Mouse (Mus musculus) liver, embryonic 15.5 days (tissue): ENCODE measurements around the gene 4930404H24Rik. TPM values are rescaled to one million over a fixed set of nuclear protein-coding genes. Genes with fewer than 3 reads are reported as not detected.
"Not testable (repeated sequence)": the region's sequence is repeated elsewhere in the genome, so short reads cannot be mapped to it uniquely, and the experiment has no call there.

Experiments
- ATAC-seq: fragments of 200-750 bp; cut with Nextera tagmentation; 2 replicates; pipeline ENCODE4 v1.8.0; 2017; ENCODE audit warnings: moderate number of reproducible peaks, mild to moderate bottlenecking, moderate library complexity; ENCODE audit not compliant: insufficient read depth
- H3K27ac ChIP-seq: fragments of 300-500 bp; sonication (generic); replicated peaks from 2 replicates; pipeline ENCODE4 v1.5.1; 2015; ENCODE audit warnings: mild to moderate bottlenecking, inconsistent platforms
- H3K27me3 ChIP-seq: fragments of 300-500 bp; sonication (generic); 2 replicates; pipeline ENCODE4 v1.6.1; 2015; ENCODE audit warnings: mild to moderate bottlenecking, inconsistent platforms
- H3K36me3 ChIP-seq: fragments of 300-500 bp; sonication (generic); replicated peaks from 2 replicates; pipeline ENCODE4 v1.6.1; 2015; ENCODE audit warnings: moderate library complexity, mild to moderate bottlenecking, inconsistent platforms
- H3K4me1 ChIP-seq: fragments of 300-500 bp; sonication (generic); replicated peaks from 2 replicates; pipeline ENCODE4 v1.6.1; 2015; ENCODE audit warnings: inconsistent platforms
- H3K4me2 ChIP-seq: fragments of 300-500 bp; sonication (generic); 2 replicates; pipeline ENCODE4 v1.6.1; 2015; ENCODE audit warnings: moderate library complexity, mild to moderate bottlenecking, inconsistent platforms
- H3K4me3 ChIP-seq: fragments of 300-500 bp; sonication (generic); replicated peaks from 2 replicates; pipeline ENCODE4 v1.5.1; 2015; ENCODE audit warnings: mild to moderate bottlenecking, inconsistent platforms
- H3K9ac ChIP-seq: fragments of 300-500 bp; sonication (generic); 2 replicates; pipeline ENCODE4 v1.6.1; 2015; ENCODE audit warnings: moderate library complexity, mild to moderate bottlenecking, inconsistent platforms
- H3K9me3 ChIP-seq: fragments of 300-500 bp; sonication (generic); replicated peaks from 2 replicates; pipeline ENCODE4 v1.6.1; 2016; ENCODE audit warnings: inconsistent platforms
- WGBS: fragments of 180-500 bp; shearing (Covaris S2); methylation state at CpG from one replicate; pipeline ENCODE4 v1.1.7; 2015; ENCODE audit warnings: mixed read lengths; ENCODE audit not compliant: insufficient replicate concordance; 5-methylcytosine and 5-hydroxymethylcytosine counted together
- polyA plus RNA-seq: library from polyadenylated mRNA; unstranded; fragments of >200 nt; fragmentation: Nextera tagmentation; extraction: Ambion mirVana; gene quantifications from 2 replicates; pipeline ENCODE4 v1.2.1, GENCODE M21; 2015

4930404H24Rik gene
- polyA plus RNA-seq, 1 experiment from 2014 or later, result not detected

DNA sequence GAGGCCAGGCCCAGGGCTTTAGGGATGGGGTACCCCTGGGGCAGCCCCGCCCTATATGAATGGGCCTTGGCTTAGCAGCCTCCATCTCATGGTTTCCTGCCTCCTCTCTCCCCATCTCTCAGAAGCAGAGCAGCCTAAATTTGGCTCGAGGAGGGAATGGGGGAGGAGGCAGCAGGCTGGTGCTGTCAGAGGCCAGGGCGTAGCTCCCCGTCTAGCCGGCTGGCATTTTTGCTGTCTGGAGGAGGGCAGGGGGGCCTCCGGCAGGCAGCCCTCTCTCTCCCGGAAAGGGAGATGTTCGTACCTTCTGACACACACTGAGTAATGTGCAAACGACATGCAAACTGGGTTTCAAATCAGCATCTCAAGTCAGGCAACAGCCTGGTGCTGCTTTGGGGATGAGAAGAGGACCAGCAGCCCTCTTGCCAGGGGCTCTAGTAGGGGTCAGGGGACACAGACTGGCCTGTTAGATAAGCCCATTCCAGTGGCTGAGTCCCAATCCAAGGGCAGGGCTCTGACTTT, 1.8 kb downstream of the 4930404H24Rik start:
- peaks cover 97% of the 10 kb centered on the region for H3K4me1 ChIP-seq
- H3K9me3 ChIP-seq, result no peaks in the 10 kb centered on the region
- peak overlapping the region; percentile 97 for H3K27ac ChIP-seq
- no peaks in the 10 kb centered on the region for H3K27me3 ChIP-seq
- peak; percentile 21 for ATAC-seq
- H3K9ac ChIP-seq, result peak overlapping the region; percentile 90
- peak overlapping the region; percentile 72 for H3K4me3 ChIP-seq
- WGBS, result 11% methylated on average over 9 of the region's 9 CpGs
- no peaks in the 10 kb centered on the region for H3K36me3 ChIP-seq
- peak overlapping the region; percentile 97 for H3K4me2 ChIP-seq

DNA sequence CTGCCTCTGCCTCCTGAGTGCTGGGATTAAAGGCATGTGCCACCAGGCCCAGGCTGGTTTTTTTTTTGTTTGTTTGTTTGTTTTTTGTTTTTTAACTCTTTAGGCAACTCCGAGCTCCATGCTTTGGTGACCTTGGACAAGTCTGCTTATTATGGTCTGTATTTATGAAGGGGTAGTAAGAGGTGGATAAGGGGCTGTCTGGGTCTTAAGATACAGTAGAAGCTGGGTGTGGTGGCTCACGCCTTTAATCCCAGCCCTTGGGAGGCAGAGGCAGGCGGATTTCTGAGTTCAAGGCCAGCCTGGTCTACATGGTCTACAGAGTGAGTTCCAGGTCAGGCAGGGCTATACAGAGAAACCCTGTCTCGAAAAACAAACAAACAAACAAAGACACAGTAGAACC, 2.8 kb downstream of the 4930404H24Rik start:
- H3K36me3 ChIP-seq, H3K4me3 ChIP-seq, H3K9me3 ChIP-seq, H3K27me3 ChIP-seq, H3K9ac ChIP-seq: not testable (repeated sequence)
- Histone ChIP-seq H3K27ac (peak overlapping the region; percentile 97), H3K4me1 (peaks cover 90% of the 10 kb centered on the region), H3K4me2 (peak overlapping the region; percentile 97)
- WGBS, result 17% methylated on average over 4 of the region's 4 CpGs
- peak; percentile 71 for ATAC-seq

DNA sequence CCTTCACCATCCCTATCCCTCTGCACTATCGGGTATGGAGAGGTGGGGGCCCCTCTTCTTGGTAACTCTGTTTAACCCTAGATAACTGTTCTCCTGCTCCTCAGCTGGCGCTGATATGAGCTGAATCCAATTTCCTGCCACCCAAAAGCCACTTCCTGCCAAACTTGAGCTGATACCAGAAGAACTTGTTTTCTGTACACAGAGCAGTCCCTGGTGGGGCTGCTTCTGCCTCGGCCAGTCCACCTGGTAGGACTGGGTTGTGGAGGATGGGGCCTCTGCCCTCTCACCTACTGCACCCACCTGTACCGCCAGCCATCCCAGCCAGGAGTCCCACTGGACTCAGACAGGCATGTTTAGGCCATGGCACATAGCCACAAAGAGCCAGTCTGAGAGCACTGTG, 3.2 kb downstream of the 4930404H24Rik start:
- H3K4me2 ChIP-seq, result peak overlapping the region; percentile 97
- peak overlapping the region; percentile 50 for H3K9ac ChIP-seq
- H3K4me3 ChIP-seq, result peak overlapping the region; percentile 4; the same call in 1 of the 2 replicates
- ATAC-seq, result peak; percentile 81
- H3K9me3 ChIP-seq, result no peaks in the 10 kb centered on the region
- H3K27ac ChIP-seq, result peak overlapping the region; percentile 97
- whole genome bisulfite sequencing, result 12% methylated on average over 4 of the region's 4 CpGs
- H3K4me1 ChIP-seq, result peaks cover 86% of the 10 kb centered on the region
- no peaks in the 10 kb centered on the region for H3K27me3 ChIP-seq
- no peaks in the 10 kb centered on the region for H3K36me3 ChIP-seq

DNA sequence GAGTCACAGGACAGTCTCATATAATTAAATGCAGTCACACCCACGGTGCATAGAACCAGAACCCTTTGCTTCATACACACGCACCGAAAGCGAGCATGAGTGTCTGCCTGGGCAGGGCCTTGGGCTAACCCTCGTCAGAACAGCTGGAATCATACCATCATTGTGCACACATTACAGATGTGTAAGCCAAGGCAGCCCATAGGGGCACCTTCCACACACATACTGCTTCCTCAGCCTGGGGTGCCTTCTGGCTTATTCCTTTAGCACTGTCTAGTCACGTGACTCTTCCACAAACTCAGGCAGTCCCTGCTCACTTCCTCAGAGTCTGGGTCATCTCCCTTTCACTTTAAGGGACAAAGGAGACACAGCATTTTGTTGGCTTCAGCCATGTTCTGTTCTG, 3.7 kb downstream of the 4930404H24Rik start:
- Histone ChIP-seq H3K27me3 (no peaks in the 10 kb centered on the region), H3K9ac (peak overlapping the region; percentile 50), H3K4me2 (peak overlapping the region; percentile 97), H3K9me3 (no peaks in the 10 kb centered on the region), H3K4me1 (peaks cover 81% of the 10 kb centered on the region), H3K36me3 (no peaks in the 10 kb centered on the region), H3K4me3 (0 out of 2 replicates have a peak overlapping the region, but pooled peaks have one; percentile 4), H3K27ac (peak overlapping the region; percentile 97)
- WGBS, result 45% methylated on average over 6 of the region's 6 CpGs
- ATAC-seq, result no peak

DNA sequence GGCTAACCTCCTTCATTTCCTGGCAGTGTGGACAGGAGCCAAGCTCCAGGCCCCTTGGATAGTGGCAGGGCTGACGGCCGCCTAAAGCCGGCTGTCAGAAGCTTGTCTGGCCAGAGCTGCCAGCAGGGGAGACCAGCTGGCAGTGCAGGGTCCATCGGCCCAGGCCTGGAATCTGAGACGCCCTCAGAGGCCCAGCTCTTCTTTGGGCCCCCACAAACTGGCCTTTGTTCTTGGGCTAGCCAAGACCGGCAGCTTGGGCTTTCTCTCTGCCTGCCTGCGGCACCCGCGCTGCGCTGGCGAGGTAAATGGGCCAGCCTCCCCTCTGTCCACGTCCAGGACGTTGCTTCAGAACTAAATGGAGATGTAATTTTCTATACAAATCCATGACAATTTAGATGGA, 4.3 kb downstream of the 4930404H24Rik start:
- Histone ChIP-seq H3K36me3 (no peaks in the 10 kb centered on the region), H3K27me3 (no peaks in the 10 kb centered on the region), H3K4me2 (no peak overlapping the region), H3K4me1 (peaks cover 75% of the 10 kb centered on the region), H3K4me3 (no peak overlapping the region), H3K9ac (peak overlapping the region; percentile 50; the same call in 1 of the 2 replicates), H3K27ac (peak overlapping the region; percentile 97), H3K9me3 (no peaks in the 10 kb centered on the region)
- 81% methylated on average over 13 of the region's 13 CpGs for WGBS
- ATAC-seq, result no peak

DNA sequence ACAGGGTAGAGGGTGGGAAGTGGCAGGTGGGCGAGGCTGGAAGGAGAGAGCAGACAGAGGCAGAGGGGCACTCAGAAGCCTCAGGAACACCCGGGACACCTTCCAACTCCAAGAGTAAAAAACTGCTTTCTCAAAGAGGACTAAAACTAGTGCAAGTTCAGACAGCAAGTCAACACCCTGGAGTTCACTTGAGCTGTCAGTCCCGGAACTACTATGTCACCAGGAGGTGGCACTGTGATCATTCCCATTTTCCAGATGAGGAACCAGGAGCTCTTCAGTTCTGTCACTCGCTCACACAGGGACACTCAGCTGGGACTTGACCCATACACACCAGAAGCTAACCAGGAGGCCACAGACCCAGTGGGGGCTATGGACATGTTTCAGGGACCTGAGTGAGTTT, 6.6 kb downstream of the 4930404H24Rik start:
- H3K4me1 ChIP-seq, result peaks cover 55% of the 10 kb centered on the region
- 64% methylated on average over 4 of the region's 4 CpGs for WGBS

DNA sequence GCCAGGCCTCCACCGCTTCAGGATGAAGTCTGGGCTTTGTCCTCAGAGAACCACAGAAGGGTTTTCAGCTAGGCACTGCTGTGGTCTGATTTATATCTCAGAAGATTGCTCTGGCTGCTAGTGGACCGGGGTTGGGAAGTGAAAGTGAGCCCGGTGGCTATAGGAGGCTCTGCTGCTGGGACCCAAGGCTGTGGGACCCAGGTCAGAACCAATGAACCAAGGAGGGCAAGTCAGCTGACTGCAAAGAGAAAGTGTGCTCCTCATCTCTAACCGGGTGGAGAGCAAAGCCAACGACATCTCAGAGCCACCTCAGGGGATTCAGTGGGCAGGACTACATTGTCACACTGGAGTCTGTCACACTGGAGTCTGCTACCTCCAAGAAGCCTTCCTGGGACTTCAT, 13.8 kb downstream of the 4930404H24Rik start:
- WGBS, result 65% methylated on average over 5 of the region's 5 CpGs

More for the DNA sequence above, 6.6 kb downstream of the 4930404H24Rik start:
- H3K27me3 ChIP-seq, result no peaks in the 10 kb centered on the region
- peak overlapping the region; percentile 97 for H3K27ac ChIP-seq
- no peak overlapping the region for H3K4me3 ChIP-seq
- no peaks in the 10 kb centered on the region for H3K9me3 ChIP-seq
- H3K36me3 ChIP-seq, result no peaks in the 10 kb centered on the region
- ATAC-seq, result no peak
- H3K4me2 ChIP-seq, result no peak overlapping the region
- H3K9ac ChIP-seq, result no peak overlapping the region

DNA sequence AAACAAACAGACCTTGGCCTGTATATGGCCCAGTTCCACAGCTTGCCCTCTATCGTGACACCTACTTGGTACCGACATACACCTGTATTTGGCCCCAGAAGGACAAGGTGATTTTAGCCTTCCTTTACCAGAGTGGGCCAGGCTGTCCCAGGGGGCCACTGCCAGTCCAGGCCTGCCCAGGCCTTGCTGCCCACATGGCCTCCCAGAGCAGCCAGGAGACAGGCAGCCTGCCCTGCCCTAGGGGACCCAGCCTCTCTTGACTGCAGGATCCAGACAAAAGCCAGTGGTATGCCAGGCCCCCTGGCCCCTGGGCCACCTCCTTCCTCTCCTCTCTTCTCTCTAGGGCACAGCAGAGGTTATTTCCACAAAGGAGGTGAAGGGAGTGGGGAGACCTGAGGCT, 15.4 kb downstream of the 4930404H24Rik start:
- Histone ChIP-seq H3K9ac (no peak overlapping the region), H3K36me3 (no peaks in the 10 kb centered on the region), H3K9me3 (no peaks in the 10 kb centered on the region), H3K27me3 (no peaks in the 10 kb centered on the region), H3K4me1 (peaks cover 79% of the 10 kb centered on the region), H3K27ac (peak overlapping the region; percentile 19; the same call in 1 of the 2 replicates), H3K4me2 (no peak overlapping the region), H3K4me3 (no peak overlapping the region)
- ATAC-seq, result no peak
- WGBS, result 88% methylated on average over 2 of the region's 2 CpGs

More for the DNA sequence above, 13.8 kb downstream of the 4930404H24Rik start:
- H3K9me3 ChIP-seq, result no peaks in the 10 kb centered on the region
- H3K27ac ChIP-seq, result no peak overlapping the region
- H3K4me2 ChIP-seq, result no peak overlapping the region
- no peak overlapping the region for H3K4me3 ChIP-seq
- ATAC-seq, result no peak
- H3K9ac ChIP-seq, result no peak overlapping the region
- peaks cover 63% of the 10 kb centered on the region for H3K4me1 ChIP-seq
- H3K36me3 ChIP-seq, result no peaks in the 10 kb centered on the region
- H3K27me3 ChIP-seq, result no peaks in the 10 kb centered on the region

DNA sequence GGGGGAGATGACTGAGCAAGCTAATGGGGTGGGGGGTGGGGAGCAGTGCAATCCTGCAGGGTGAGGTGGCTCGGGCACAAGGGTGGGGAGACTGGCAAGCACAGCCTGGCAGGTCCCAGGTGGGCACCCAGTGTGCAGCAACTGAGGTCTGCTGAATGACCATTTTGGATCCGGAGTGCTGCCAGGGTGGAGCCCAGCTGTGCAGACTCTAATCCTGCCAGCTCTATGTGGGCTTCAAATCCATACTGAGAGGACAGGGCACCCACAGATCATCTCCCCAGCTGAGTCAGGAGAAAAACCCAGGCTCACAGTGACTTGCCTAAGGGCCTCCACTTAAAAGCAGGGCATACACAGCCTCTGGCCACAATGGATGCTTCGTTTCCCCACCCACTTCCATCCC, 15.8 kb downstream of the 4930404H24Rik start:
- no peaks in the 10 kb centered on the region for H3K27me3 ChIP-seq
- no peak overlapping the region for H3K9ac ChIP-seq
- H3K4me3 ChIP-seq, result no peak overlapping the region
- ATAC-seq, result no peak
- no peak overlapping the region for H3K4me2 ChIP-seq
- no peaks in the 10 kb centered on the region for H3K36me3 ChIP-seq
- WGBS, result 81% methylated on average over 3 of the region's 3 CpGs
- no peaks in the 10 kb centered on the region for H3K9me3 ChIP-seq
- H3K27ac ChIP-seq, result no peak overlapping the region
- peaks cover 83% of the 10 kb centered on the region for H3K4me1 ChIP-seq

DNA sequence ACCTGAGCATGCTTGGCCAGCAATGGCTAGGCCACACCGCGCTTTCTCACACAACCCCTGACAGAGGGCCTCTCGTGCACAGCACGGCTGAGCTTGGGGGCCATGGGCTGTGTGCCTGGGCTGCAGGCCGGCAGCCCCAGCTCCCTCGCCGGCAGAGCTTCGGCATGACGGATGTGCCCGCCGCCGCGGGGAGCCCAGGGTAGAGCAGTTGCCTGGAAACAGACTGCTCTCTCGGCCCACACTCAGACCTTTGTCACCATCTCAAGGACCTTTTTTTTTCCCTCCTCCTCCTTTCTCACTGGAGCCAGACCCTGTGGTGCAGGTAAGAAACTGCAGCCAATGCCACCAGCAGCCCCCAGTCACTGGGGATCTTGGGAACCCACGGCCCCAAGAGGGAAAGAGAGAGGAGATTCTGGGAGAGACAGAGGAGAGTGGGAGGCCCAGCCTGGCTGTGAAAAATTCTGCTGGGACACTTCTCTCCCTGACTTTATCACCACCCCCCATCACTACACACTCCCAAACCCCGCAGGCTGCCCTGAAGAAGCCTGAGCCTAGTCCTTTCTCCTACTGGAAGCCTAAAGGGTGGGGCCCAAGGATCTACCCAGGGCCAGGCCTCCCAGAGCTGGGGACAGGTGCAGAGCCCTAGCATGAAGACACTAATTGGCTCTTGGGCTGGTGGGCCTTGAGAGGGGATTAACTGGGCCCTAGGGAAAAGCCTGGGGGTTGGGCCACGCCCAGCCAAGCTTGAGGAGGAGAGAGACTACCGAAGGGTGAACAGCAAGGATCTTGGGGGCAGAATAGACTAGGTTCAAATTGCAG, 16.8 kb downstream of the 4930404H24Rik start:
- Histone ChIP-seq H3K4me2 (peak overlapping the region; percentile 23), H3K27ac (peak overlapping the region; percentile 30; the same call in 1 of the 2 replicates), H3K27me3 (no peaks in the 10 kb centered on the region), H3K9me3 (no peaks in the 10 kb centered on the region), H3K4me1 (peaks cover 88% of the 10 kb centered on the region), H3K36me3 (no peaks in the 10 kb centered on the region), H3K4me3 (no peak overlapping the region), H3K9ac (0 out of 2 replicates have a peak overlapping the region, but pooled peaks have one; percentile 15)
- ATAC-seq, result no peak
- WGBS, result 32% methylated on average over 18 of the region's 18 CpGs

DNA sequence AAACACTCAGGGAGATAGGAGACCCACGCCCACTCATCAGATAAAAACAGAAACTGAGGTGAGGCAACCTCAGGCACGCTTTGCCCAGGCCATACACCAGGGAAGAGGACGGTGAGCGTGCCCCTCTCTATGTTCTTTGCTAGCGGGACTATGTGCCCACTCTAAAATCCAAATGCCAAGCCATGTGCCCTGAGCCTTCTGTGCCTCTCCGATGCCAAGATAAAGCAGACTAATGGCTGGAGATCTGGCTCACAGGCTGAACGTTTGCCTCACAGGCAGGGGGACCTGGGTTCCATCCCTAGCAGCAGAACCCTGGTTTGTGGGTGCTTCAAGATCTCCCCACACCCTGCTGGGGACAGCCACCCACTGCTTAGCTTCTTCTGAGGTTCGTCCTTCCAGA, 17.5 kb downstream of the 4930404H24Rik start:
- Histone ChIP-seq H3K27ac (peak overlapping the region; percentile 30), H3K4me1 (peaks cover 88% of the 10 kb centered on the region), H3K9me3 (no peaks in the 10 kb centered on the region), H3K27me3 (no peaks in the 10 kb centered on the region), H3K9ac (peak overlapping the region; percentile 27; the same call in 1 of the 2 replicates), H3K4me3 (no peak overlapping the region), H3K36me3 (no peaks in the 10 kb centered on the region), H3K4me2 (peak overlapping the region; percentile 23)
- WGBS, result 48% methylated on average over 8 of the region's 8 CpGs
- ATAC-seq, result no peak
